Mouse (Mus musculus): ENCODE measurements around the gene Ccl9.

DNA sequence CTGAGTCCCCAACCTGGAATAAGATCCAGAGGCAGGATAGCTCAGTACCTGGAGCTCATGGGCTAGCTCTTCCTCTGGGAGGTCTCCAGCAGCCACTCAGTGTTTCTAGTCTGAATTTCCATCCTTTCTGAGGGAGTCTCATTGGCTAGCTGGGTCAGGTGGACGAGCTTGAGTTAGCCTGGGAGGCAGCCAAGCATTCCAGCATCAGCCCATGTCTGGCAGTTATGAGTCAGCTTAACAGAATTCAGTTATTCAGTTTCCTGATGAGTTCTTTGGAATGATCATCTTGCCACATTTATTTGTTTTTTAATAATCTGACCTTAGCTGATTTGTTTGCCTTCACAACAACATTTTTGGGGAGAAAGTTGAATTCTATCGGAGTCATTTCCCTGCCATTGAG, 14.7 kb downstream of the Ccl9 start:
- TF ChIP-seq POLR2A (IDR thresholded peaks at IDR 0.05; ENCODE audit: borderline replicate concordance, low read depth, low read length) (no peak), CTCF (IDR thresholded peaks at IDR 0.05; ENCODE audit: low read depth, low read length) (no peak)

All from bone marrow macrophage, adult 2 months (primary cell).